Mouse (Mus musculus): ENCODE data around the gene Chmp2b.

The Chmp2b gene

GRCm38 (mm10) chr16:65561963-65562863 lies at the start of gene Chmp2b:
TSS of gene Chmp2b (minus strand) at chr16:65562726.
- DNase-seq, result peak; percentile 89

- no peak for DNase-seq
These were observed 49.2 kb upstream of the Chmp2b start for GRCm38 (mm10) chr16:65611678-65612077.

- DNase-seq, result no peak
These were observed 38.3 kb upstream of the Chmp2b start for GRCm38 (mm10) chr16:65600798-65601197.

GRCm38 (mm10) chr16:65586111-65586865 lies 23.8 kb upstream of the Chmp2b start:
- DNase-seq, result no peak

- no peak for DNase-seq
These were observed 23.2 kb upstream of the Chmp2b start for GRCm38 (mm10) chr16:65585699-65586098.

GRCm38 (mm10) chr16:65577298-65578029 lies 14.9 kb upstream of the Chmp2b start:
- DNase-seq, result no peak

- no peak for DNase-seq
These were observed 6.3 kb upstream of the Chmp2b start for GRCm38 (mm10) chr16:65568853-65569252.

GRCm38 (mm10) chr16:65564951-65565350 lies 2.4 kb upstream of the Chmp2b start:
- DNase-seq, result no peak

- DNase-seq, result no peak
These were observed 1.8 kb upstream of the Chmp2b start for GRCm38 (mm10) chr16:65564306-65564705.

GRCm38 (mm10) chr16:65562864-65563206 lies 309 bp upstream of the Chmp2b start:
- no peak for DNase-seq

GRCm38 (mm10) chr16:65560996-65561962 lies 1.2 kb downstream of the Chmp2b start:
- peak; percentile 9 for DNase-seq

GRCm38 (mm10) chr16:65559591-65559990 lies 2.9 kb downstream of the Chmp2b start:
- peak; percentile 26 for DNase-seq

GRCm38 (mm10) chr16:65557369-65557768 lies 5.2 kb downstream of the Chmp2b start:
- DNase-seq, result no peak

GRCm38 (mm10) chr16:65554267-65554666 lies 8.3 kb downstream of the Chmp2b start:
- no peak for DNase-seq

- no peak for DNase-seq
These were observed 11.7 kb downstream of the Chmp2b start for GRCm38 (mm10) chr16:65550814-65551213.

GRCm38 (mm10) chr16:65548960-65549359 lies 13.6 kb downstream of the Chmp2b start:
- no peak for DNase-seq

- DNase-seq, result no peak
These were observed 18.7 kb downstream of the Chmp2b start for GRCm38 (mm10) chr16:65543676-65544293.

GRCm38 (mm10) chr16:65533315-65533999 lies 29.1 kb downstream of the Chmp2b start:
- no peak for DNase-seq

GRCm38 (mm10) chr16:65531663-65532062 lies 30.9 kb downstream of the Chmp2b start:
- DNase-seq, result no peak

GRCm38 (mm10) chr16:65529589-65529988 lies 32.9 kb downstream of the Chmp2b start:
- no peak for DNase-seq

- DNase-seq, result no peak
These were observed 35.8 kb downstream of the Chmp2b start for GRCm38 (mm10) chr16:65526695-65527094.

Data from kidney, adult 11 months (tissue).